Mouse (Mus musculus): ENCODE measurements around the gene Ehd1. TPM values are rescaled to one million over a fixed set of nuclear protein-coding genes. Genes with fewer than 3 reads are reported as not detected.

The Ehd1 gene
- polyA plus RNA-seq, 1 experiment from 2014 or later: 89.7 TPM

DNA sequence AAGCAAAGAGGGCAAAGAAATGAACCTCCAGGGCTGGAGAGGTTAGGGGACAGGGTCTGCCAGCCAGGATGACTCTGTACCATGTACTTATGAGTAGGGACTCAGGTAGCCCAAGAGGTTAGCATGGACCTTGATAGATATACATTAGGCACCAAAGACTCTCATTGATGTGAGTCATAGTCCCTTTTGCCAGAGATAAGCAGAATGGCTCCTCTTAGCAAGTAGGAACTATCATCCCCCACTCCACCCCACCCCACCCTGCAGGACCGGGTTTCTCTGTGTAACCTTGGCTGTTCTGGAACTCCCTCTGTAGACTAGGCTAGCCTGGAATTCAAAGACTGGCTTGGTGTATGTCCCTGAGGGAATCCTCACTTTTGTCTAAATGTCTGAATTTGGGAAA is 36.4 kb upstream of the Ehd1 start:
- H3K27ac ChIP-seq: no peak overlapping the region
- no peaks in the 10 kb centered on the region for H3K9me3 ChIP-seq
- H3K9ac ChIP-seq (replicated peaks): no peak overlapping the region
- no peak overlapping the region for H3K4me2 ChIP-seq (replicated peaks)
- H3K36me3 ChIP-seq: peaks cover 8% of the 10 kb centered on the region
- H3K4me1 ChIP-seq (replicated peaks): peaks cover 23% of the 10 kb centered on the region
- ATAC-seq: no peak
- H3K4me3 ChIP-seq (replicated peaks): no peak overlapping the region
- 91% methylated on average over 1 of the region's 1 CpGs for WGBS
- H3K27me3 ChIP-seq: no peaks in the 10 kb centered on the region

- no peaks in the 10 kb centered on the region for H3K9me3 ChIP-seq
- peak overlapping the region; percentile 91 for H3K4me2 ChIP-seq (replicated peaks)
- H3K4me3 ChIP-seq (replicated peaks): 0 out of 2 replicates have a peak overlapping the region, but pooled peaks have one; percentile 88
- ATAC-seq: no peak
- WGBS: 29% methylated on average over 5 of the region's 5 CpGs
- no peak overlapping the region for H3K9ac ChIP-seq (replicated peaks)
- H3K27me3 ChIP-seq: no peaks in the 10 kb centered on the region
- H3K36me3 ChIP-seq: peaks cover 14% of the 10 kb centered on the region
- H3K27ac ChIP-seq: peak overlapping the region; percentile 45
- peaks cover 21% of the 10 kb centered on the region for H3K4me1 ChIP-seq (replicated peaks)
These were observed 35.8 kb upstream of the Ehd1 start for GRCm38 (mm10) chr19:6240725-6241124.

- Histone ChIP-seq H3K4me3 (replicated peaks) (peak within 1 kb of the TSS; percentile 88), H3K9ac (replicated peaks) (peak within 1 kb of the TSS; percentile 93), H3K9me3 (no peaks in the 10 kb centered on the region), H3K36me3 (peaks cover 22% of the 10 kb centered on the region), H3K4me2 (replicated peaks) (peak within 1 kb of the TSS; percentile 91), H3K27me3 (no peaks in the 10 kb centered on the region), H3K4me1 (replicated peaks) (peaks cover 18% of the 10 kb centered on the region), H3K27ac (peak within 1 kb of the TSS; percentile 61)
- under 1% methylated on average over 55 of the region's 55 CpGs for WGBS
- ATAC-seq: peak; percentile 93
These were observed 35.0 kb upstream of the Ehd1 start, which contains the start of gene Atg2a for GRCm38 (mm10) chr19:6241274-6242107. Gene Atg2a (plus strand): TSS chr19:6241668.

DNA sequence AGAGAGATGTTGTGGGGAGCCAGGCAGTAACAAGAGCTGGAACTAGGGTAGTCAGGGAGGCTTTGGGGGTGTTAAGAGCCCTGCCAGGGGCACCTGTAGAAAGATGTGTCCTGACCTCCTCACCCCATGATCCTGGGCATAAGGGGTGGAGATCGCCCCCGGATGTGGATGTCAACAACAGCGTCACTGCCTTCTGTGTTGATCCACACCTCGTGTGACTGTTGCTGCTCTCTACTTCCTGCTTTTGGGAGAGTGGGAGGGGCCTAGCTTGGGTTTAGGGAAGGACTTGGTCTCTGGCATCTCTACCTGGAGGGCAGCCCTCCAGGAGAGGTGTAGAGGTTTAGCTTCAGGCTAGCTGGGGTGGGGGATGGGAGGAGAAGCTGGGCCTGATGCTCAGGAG is 34.2 kb upstream of the Ehd1 start:
- 0 out of 2 replicates have a peak, but pooled peaks have one; percentile 6 for ATAC-seq

DNA sequence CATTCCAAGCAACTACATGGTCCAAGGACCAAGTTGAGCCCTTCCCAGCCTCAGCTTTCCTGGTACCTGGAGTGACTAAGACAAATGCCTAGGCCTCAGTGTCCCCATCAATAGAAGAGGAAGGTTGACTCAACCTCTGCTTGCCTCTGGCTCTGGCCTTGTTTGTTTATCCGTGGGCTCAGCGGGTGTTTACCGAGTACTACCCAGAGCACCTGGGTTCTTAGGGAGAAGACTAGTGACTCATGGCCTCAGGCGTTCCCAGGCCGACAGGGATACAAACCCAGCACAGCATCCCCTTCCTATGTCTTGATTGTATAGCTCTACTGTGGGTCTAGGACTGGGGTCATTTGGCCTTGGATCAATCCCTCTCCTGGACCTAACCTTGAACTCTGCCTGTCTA is 33.3 kb upstream of the Ehd1 start:
- WGBS: 85% methylated on average over 5 of the region's 5 CpGs
- Histone ChIP-seq H3K4me1 (replicated peaks) (peaks cover 16% of the 10 kb centered on the region), H3K36me3 (peaks cover 39% of the 10 kb centered on the region), H3K9ac (replicated peaks) (no peak overlapping the region), H3K27ac (no peak overlapping the region), H3K9me3 (no peaks in the 10 kb centered on the region), H3K27me3 (no peaks in the 10 kb centered on the region), H3K4me3 (replicated peaks) (no peak overlapping the region), H3K4me2 (replicated peaks) (peak overlapping the region; percentile 91; the same call in 1 of the 2 replicates)
- no peak for ATAC-seq

More for the DNA sequence above, 34.2 kb upstream of the Ehd1 start:
- Histone ChIP-seq H3K27me3 (no peaks in the 10 kb centered on the region), H3K4me2 (replicated peaks) (peak overlapping the region; percentile 91), H3K36me3 (peaks cover 30% of the 10 kb centered on the region), H3K27ac (no peak overlapping the region), H3K4me3 (replicated peaks) (peak overlapping the region; percentile 88), H3K9ac (replicated peaks) (peak overlapping the region; percentile 93), H3K4me1 (replicated peaks) (peaks cover 16% of the 10 kb centered on the region), H3K9me3 (no peaks in the 10 kb centered on the region)
- 3% methylated on average over 4 of the region's 4 CpGs for WGBS

DNA sequence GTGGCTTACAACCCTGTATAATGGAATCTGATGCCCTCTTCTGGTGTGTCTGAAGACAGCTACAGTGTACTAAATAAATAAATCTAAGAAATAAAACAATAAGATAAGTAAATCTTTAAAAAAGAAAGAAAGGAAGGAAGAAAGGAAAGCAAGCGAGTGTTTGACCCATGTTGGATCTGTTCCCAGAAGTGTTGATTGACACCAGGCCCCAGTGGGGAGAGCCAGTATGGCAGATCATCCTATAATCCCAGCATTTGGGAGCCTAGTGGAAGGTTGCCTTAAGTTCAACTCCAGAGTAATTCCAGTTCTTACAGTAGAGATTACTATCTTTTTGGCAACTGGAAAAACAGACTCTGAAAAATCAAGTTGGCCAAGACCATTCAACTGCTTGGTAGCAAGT is 30.7 kb upstream of the Ehd1 start:
- H3K27me3 ChIP-seq: no peaks in the 10 kb centered on the region
- H3K9me3 ChIP-seq: no peaks in the 10 kb centered on the region
- ATAC-seq: no peak
- H3K4me3 ChIP-seq (replicated peaks): no peak overlapping the region
- H3K9ac ChIP-seq (replicated peaks): no peak overlapping the region
- H3K4me2 ChIP-seq (replicated peaks): no peak overlapping the region
- peaks cover 59% of the 10 kb centered on the region for H3K36me3 ChIP-seq
- H3K27ac ChIP-seq: no peak overlapping the region
- H3K4me1 ChIP-seq (replicated peaks): peaks cover 14% of the 10 kb centered on the region
- WGBS: 87% methylated on average over 1 of the region's 1 CpGs

GRCm38 (mm10) chr19:6247526-6248300 is 28.8 kb upstream of the Ehd1 start:
- Histone ChIP-seq H3K4me1 (replicated peaks) (peaks cover 7% of the 10 kb centered on the region), H3K4me3 (replicated peaks) (no peak overlapping the region), H3K4me2 (replicated peaks) (no peak overlapping the region), H3K9me3 (no peaks in the 10 kb centered on the region), H3K27me3 (no peaks in the 10 kb centered on the region), H3K9ac (replicated peaks) (no peak overlapping the region), H3K36me3 (peaks cover 77% of the 10 kb centered on the region), H3K27ac (no peak overlapping the region)
- WGBS: 93% methylated on average over 29 of the region's 29 CpGs
- no peak for ATAC-seq

GRCm38 (mm10) chr19:6253021-6253420 is 23.5 kb upstream of the Ehd1 start:
- H3K27ac ChIP-seq: no peak overlapping the region
- no peaks in the 10 kb centered on the region for H3K4me1 ChIP-seq (replicated peaks)
- H3K9ac ChIP-seq (replicated peaks): no peak overlapping the region
- no peak for ATAC-seq
- H3K4me2 ChIP-seq (replicated peaks): no peak overlapping the region
- no peak overlapping the region for H3K4me3 ChIP-seq (replicated peaks)
- no peaks in the 10 kb centered on the region for H3K9me3 ChIP-seq
- H3K27me3 ChIP-seq: no peaks in the 10 kb centered on the region
- H3K36me3 ChIP-seq: peaks cover 93% of the 10 kb centered on the region
- WGBS: 91% methylated on average over 4 of the region's 4 CpGs

DNA sequence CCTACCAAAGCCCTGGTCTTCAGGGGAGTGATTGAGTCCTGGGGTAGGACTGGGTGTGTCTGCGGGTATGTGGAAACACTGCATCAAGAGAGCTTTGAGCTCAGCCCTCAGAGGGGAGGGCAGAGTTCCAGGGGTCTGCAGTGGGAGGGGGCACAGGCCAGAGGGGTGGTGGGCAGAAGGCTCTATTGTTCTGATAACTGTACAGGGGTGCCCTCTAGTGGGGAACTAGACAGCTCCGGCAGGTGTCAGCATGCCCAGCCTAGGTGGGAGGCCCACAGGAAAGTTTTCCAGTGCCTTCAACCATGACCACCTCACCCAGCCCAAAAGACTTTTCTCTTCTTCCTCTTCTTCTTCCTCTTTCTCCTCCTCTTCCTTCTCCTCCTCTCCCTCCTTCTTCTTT is 16.1 kb upstream of the Ehd1 start:
- H3K27ac ChIP-seq: no peak overlapping the region
- no peak overlapping the region for H3K9ac ChIP-seq (replicated peaks)
- no peaks in the 10 kb centered on the region for H3K27me3 ChIP-seq
- H3K36me3 ChIP-seq: peaks cover 74% of the 10 kb centered on the region
- H3K4me2 ChIP-seq (replicated peaks): no peak overlapping the region
- ATAC-seq: no peak
- no peak overlapping the region for H3K4me3 ChIP-seq (replicated peaks)
- WGBS: 73% methylated on average over 2 of the region's 2 CpGs
- H3K4me1 ChIP-seq (replicated peaks): no peaks in the 10 kb centered on the region
- H3K9me3 ChIP-seq: 0 out of 2 replicates have a peak, but pooled peaks cover 3% of the 10 kb centered on the region

DNA sequence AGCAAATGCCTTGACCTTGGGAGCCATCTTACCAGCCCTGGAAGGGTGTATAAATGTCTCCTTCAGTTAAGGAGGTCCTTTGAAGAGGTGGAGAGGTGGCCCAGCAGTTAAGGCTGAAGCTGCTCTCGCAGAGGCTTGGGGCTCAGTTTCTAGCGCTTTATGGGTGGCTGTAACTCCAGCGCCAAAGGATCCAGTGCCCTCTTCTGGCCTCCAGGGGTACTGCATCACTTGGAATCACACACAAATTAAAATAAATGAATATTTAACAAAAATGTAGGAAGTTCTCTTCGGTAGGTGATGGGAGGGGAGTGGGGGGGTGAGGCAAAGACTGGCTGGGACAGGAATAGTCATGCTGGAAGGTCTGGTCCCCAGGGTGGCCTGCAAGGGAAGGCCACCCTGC is 15.6 kb upstream of the Ehd1 start:
- no peak for ATAC-seq
- Histone ChIP-seq H3K4me2 (replicated peaks) (no peak overlapping the region), H3K27me3 (no peaks in the 10 kb centered on the region), H3K27ac (no peak overlapping the region), H3K4me1 (replicated peaks) (no peaks in the 10 kb centered on the region), H3K36me3 (peaks cover 69% of the 10 kb centered on the region), H3K4me3 (replicated peaks) (no peak overlapping the region), H3K9ac (replicated peaks) (no peak overlapping the region), H3K9me3 (0 out of 2 replicates have a peak, but pooled peaks cover 3% of the 10 kb centered on the region)
- 78% methylated on average over 4 of the region's 4 CpGs for WGBS

DNA sequence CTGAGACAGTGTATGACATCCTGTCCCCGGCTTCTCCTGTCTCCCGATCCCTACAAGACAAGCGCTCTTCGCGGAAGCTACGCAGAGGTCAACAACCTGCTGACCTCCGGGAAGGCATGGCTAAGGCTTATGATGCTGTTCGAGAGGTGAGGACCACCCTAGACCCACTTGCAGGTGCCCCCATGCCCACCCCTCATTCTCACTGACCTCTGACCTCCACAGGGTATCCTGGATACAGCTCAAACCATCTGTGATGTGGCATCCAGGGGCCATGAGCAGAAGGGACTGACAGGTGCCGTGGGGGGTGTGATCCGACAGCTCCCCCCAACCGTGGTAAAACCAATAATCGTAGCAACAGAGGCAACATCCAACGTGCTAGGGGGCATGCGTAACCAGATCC is 15.1 kb upstream of the Ehd1 start:
- H3K36me3 ChIP-seq: peaks cover 64% of the 10 kb centered on the region
- no peak overlapping the region for H3K4me3 ChIP-seq (replicated peaks)
- H3K27ac ChIP-seq: no peak overlapping the region
- H3K4me1 ChIP-seq (replicated peaks): no peaks in the 10 kb centered on the region
- ATAC-seq: no peak
- H3K9ac ChIP-seq (replicated peaks): no peak overlapping the region
- no peak overlapping the region for H3K4me2 ChIP-seq (replicated peaks)
- no peaks in the 10 kb centered on the region for H3K27me3 ChIP-seq
- 0 out of 2 replicates have a peak, but pooled peaks cover 3% of the 10 kb centered on the region for H3K9me3 ChIP-seq
- 95% methylated on average over 14 of the region's 14 CpGs for WGBS

GRCm38 (mm10) chr19:6262222-6262621 is 14.3 kb upstream of the Ehd1 start:
- H3K4me2 ChIP-seq (replicated peaks): no peak overlapping the region
- 52% methylated on average over 7 of the region's 7 CpGs for WGBS
- no peak for ATAC-seq
- H3K9ac ChIP-seq (replicated peaks): no peak overlapping the region
- H3K4me1 ChIP-seq (replicated peaks): no peaks in the 10 kb centered on the region
- H3K27me3 ChIP-seq: no peaks in the 10 kb centered on the region
- 0 out of 2 replicates have a peak, but pooled peaks cover 3% of the 10 kb centered on the region for H3K9me3 ChIP-seq
- no peak overlapping the region for H3K27ac ChIP-seq
- H3K4me3 ChIP-seq (replicated peaks): no peak overlapping the region
- H3K36me3 ChIP-seq: peaks cover 56% of the 10 kb centered on the region
